Mouse (Mus musculus) hindbrain, embryonic 12.5 days (tissue): ENCODE data around the gene Uchl5. TPM values are rescaled to one million over a fixed set of nuclear protein-coding genes. Genes with fewer than 3 reads are reported as not detected.

Source experiments
- ATAC-seq: fragments of 200-750 bp; cut with Nextera tagmentation; 2 replicates; pipeline ENCODE4 v1.8.0; 2017; ENCODE audit warnings: moderate TSS enrichment; ENCODE audit not compliant: low FRiP score
- H3K27ac ChIP-seq: fragments of 300-500 bp; sonication (generic); 2 replicates; pipeline ENCODE4 v1.5.1; 2016; ENCODE audit warnings: mild to moderate bottlenecking
- H3K27me3 ChIP-seq: fragments of 300-500 bp; sonication (generic); 2 replicates; pipeline ENCODE4 v1.6.1; 2016; ENCODE audit warnings: mild to moderate bottlenecking
- H3K36me3 ChIP-seq: fragments of 300-500 bp; sonication (generic); 2 replicates; pipeline ENCODE4 v1.6.1; 2016; ENCODE audit warnings: mild to moderate bottlenecking
- H3K4me1 ChIP-seq: fragments of 300-500 bp; sonication (generic); 2 replicates; pipeline ENCODE4 v1.6.1; 2016
- H3K4me2 ChIP-seq: fragments of 300-500 bp; sonication (generic); replicated peaks from 2 replicates; pipeline ENCODE4 v1.6.1; 2016; ENCODE audit warnings: mild to moderate bottlenecking
- H3K4me3 ChIP-seq: fragments of 300-500 bp; sonication (generic); 2 replicates; pipeline ENCODE4 v1.5.1; 2016; ENCODE audit warnings: mild to moderate bottlenecking
- H3K9ac ChIP-seq: fragments of 300-500 bp; sonication (generic); 2 replicates; pipeline ENCODE4 v1.6.1; 2016; ENCODE audit warnings: mild to moderate bottlenecking, moderate library complexity
- H3K9me3 ChIP-seq: fragments of 300-500 bp; sonication (generic); replicated peaks from 2 replicates; pipeline ENCODE4 v1.6.1; 2016; ENCODE audit warnings: mild to moderate bottlenecking
- WGBS: fragments of 180-500 bp; shearing (Covaris S2); methylation state at CpG from one replicate; pipeline ENCODE4 v1.1.7; 2016; 5-methylcytosine and 5-hydroxymethylcytosine counted together
- polyA plus RNA-seq: library from polyadenylated mRNA; unstranded; fragments of >200 nt; fragmentation: Nextera tagmentation; extraction: Ambion mirVana; gene quantifications from 2 replicates; pipeline ENCODE4 v1.2.1, GENCODE M21; 2016

The Uchl5 gene
- 72.9 and 73.0 TPM in 2 replicates for polyA plus RNA-seq

DNA sequence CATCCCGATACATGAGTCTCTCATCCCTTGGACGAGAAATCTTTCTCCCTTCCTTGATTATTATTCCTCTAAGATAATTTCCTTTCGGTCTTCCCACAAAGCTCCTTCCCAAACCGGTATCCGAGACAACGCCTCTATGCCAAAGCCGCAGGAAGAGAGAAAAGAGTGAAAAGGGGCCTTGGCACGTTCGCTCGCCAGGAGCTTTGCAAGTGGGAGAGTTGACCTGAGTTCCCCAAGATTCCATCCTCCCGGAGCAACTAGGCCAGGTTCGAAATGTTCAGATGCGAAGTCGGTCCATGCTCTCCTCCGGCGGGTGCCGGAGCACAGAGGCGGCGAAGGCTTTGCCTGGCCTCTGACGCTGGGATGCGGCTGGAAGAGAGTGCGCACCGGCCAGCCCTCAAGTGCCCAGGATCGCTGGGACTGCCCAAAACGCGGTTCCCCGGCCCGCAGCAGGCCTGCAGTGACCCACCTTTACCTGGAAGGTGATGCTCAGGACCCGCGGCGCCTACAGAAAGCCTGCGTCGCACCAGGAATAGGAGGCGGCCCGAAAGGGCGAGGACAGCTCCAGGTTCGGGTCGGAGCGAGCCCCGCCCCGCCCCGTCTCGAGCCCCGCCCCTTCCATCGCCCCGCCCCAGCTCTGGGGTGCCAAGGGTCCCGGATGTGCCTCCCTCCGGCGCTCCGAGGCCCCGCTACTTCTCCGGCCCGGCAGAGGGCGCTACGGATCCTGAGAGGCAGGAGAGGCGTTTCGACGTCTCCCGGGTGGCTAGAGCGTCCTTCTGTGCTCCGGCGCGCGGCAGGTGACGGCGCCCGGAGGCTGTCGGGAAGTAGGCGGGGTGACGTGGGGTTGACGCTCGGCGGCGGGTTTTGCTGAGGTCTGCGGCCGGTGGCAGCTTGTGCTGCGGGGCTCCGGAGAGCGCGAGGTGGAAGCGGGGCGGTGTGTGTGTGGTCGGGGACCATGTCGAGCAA, at the start of gene Uchl5, which contains the start of gene Trove2:
Uchl5 (plus strand) TSS at position 827 of the 966 bp plus-strand sequence.
Trove2 (minus strand) TSS at position 623 of the 966 bp plus-strand sequence.
- peak within 1 kb of the TSS; percentile 77 for H3K27ac ChIP-seq
- H3K9ac ChIP-seq, result peak within 1 kb of the TSS; percentile 86
- no peaks in the 10 kb centered on the region for H3K27me3 ChIP-seq
- peaks cover 22% of the 10 kb centered on the region for H3K4me1 ChIP-seq
- no peaks in the 10 kb centered on the region for H3K9me3 ChIP-seq
- peak within 1 kb of the TSS; percentile 86 for H3K4me3 ChIP-seq
- H3K36me3 ChIP-seq, result no peaks in the 10 kb centered on the region; the same call in 1 of the 2 replicates
- ATAC-seq, result peak; percentile 98
- peak within 1 kb of the TSS; percentile 91 for H3K4me2 ChIP-seq
- under 1% methylated on average over 81 of the region's 84 CpGs for WGBS

DNA sequence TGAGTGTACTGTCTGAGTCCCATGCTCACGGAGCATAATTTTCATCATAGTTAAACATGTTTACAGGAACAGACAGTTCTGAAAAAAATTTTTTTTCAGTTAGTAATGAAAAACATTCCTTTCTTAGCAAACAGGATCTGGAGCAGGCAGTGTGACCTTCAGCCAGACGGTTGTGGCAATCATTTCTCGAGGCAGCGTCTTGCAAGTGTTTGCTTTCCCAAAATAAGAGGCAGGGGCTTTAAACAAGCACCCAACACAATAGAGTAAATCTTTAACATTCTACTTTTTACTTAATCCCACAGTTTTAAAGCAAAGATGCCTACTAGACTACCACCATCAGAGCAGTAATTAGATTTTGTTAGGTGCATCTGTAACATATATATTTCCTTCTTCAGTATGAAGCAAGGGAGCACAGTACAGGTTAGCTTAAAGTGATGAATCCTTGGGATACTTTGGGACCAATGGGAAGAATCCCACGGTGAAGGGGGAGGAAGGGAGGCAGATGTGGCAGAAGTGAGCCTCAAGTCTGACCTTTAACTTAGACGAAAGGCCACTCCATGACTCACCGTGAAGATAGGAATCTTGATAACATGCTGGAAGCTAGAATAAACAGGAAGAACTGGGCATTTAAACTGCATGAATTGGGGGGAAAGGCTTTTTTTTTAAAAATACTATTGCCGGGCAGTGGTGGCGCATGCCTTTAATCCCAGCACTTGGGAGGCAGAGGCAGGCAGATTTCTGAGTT, 49.2 kb upstream of the Uchl5 start:
- H3K4me2 ChIP-seq, result no peak overlapping the region
- no peaks in the 10 kb centered on the region for H3K9me3 ChIP-seq
- no peak overlapping the region for H3K27ac ChIP-seq
- WGBS, result 83% methylated on average over 9 of the region's 9 CpGs
- no peaks in the 10 kb centered on the region for H3K27me3 ChIP-seq
- no peak overlapping the region for H3K9ac ChIP-seq
- no peaks in the 10 kb centered on the region for H3K4me1 ChIP-seq
- no peak overlapping the region for H3K4me3 ChIP-seq
- H3K36me3 ChIP-seq, result no peaks in the 10 kb centered on the region
- ATAC-seq, result no peak

DNA sequence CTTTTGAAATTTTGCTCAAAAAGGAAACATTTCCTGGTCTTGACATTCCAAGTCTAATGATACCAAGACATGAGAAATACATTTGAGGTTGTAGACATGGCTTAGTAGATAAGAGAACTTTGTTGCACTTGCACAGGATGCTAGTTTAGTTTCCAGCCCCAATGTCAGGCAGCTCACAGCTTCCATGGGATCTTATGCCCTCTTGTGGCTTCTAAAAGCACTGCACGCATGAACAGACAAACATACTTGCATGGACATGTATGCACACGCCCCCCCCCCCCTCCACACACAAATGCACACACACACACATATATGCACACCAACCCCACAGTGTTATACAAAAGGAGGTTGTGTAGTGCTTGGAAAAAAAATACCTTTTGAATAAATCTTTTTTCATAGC, 46.2 kb upstream of the Uchl5 start:
- no peaks in the 10 kb centered on the region for H3K4me1 ChIP-seq
- no peaks in the 10 kb centered on the region for H3K36me3 ChIP-seq
- no peak for ATAC-seq
- H3K4me2 ChIP-seq, result no peak overlapping the region
- H3K9me3 ChIP-seq, result no peaks in the 10 kb centered on the region
- WGBS, result 84% methylated on average over 2 of the region's 2 CpGs
- H3K4me3 ChIP-seq, result no peak overlapping the region
- H3K9ac ChIP-seq, result no peak overlapping the region
- no peak overlapping the region for H3K27ac ChIP-seq
- H3K27me3 ChIP-seq, result no peaks in the 10 kb centered on the region

DNA sequence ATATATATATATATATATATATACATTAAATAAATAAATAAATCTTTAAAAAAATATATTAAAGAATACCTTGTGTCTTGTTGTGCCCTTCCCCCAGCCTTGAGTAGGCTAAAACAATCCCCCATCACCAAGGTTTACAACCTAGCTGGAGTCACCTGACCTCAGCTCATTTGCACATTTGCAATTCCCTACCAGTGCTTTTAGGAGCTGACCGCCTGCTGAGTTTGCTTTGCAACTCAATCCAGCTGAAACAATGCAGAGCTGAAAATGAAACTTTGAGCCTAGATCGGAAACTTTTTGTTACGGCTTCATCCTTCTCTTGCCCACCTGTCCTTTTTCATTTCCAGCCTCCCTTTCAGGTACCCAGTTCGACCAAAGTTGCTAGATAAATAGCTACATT, 45.4 kb upstream of the Uchl5 start:
- no peak overlapping the region for H3K4me2 ChIP-seq
- no peak overlapping the region for H3K9ac ChIP-seq
- no peaks in the 10 kb centered on the region for H3K9me3 ChIP-seq
- ATAC-seq, result no peak
- no peak overlapping the region for H3K27ac ChIP-seq
- no peaks in the 10 kb centered on the region for H3K27me3 ChIP-seq
- H3K4me1 ChIP-seq, result no peaks in the 10 kb centered on the region
- H3K36me3 ChIP-seq, result no peaks in the 10 kb centered on the region
- WGBS, result 31% methylated on average over 4 of the region's 4 CpGs
- H3K4me3 ChIP-seq, result no peak overlapping the region

DNA sequence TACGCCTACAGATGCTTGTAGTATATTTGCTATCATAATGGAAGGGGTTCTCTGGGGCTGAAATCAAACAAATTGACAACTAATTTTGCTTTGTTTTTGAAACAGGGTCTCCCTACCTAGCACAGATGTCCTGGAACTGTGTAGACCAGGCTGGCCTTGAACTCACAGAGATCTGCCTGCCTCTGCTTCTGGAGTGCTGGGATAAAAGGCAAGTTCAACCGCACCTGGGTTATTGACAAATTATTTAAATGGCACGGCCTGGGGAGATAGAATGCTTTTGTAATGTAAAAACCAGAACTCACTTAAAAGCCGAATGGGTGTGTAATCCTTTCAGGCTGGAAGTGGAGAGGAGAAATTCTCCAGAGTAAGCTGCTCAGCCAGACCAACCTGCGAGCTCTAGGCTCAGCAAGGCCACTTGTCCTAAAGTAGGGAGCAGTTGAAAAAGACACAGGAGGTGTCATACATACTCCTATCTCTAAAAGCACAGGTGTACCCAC, 43.1 kb upstream of the Uchl5 start:
- Histone ChIP-seq H3K9ac (no peak overlapping the region), H3K4me3 (no peak overlapping the region), H3K4me2 (no peak overlapping the region), H3K27me3 (no peaks in the 10 kb centered on the region), H3K4me1 (no peaks in the 10 kb centered on the region), H3K27ac (no peak overlapping the region), H3K36me3 (no peaks in the 10 kb centered on the region), H3K9me3 (no peaks in the 10 kb centered on the region)
- 69% methylated on average over 5 of the region's 5 CpGs for WGBS
- no peak for ATAC-seq

DNA sequence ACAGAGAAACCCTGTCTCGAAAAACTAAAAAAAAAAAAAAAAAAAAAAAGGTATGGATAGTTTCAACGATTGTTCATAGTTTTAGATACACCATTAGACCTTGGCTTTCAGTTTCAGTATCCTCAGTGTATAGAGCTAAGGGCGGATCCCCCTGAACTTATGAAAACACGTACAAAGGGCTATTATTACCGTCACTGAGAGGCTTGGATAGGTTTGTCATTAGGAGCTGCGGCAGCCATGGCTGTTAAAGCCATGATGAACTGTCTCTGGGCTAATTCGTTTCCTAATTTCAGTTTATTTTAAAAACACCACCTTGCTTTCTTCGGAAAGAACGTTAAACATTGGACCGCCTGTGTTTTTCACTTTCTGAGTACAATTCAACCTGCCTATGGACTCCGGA, 38.3 kb upstream of the Uchl5 start:
- Histone ChIP-seq H3K36me3 (peaks cover 10% of the 10 kb centered on the region), H3K27me3 (no peaks in the 10 kb centered on the region), H3K4me3 (peak overlapping the region; percentile 74), H3K9me3 (no peaks in the 10 kb centered on the region), H3K4me1 (peaks cover 9% of the 10 kb centered on the region), H3K9ac (peak overlapping the region; percentile 89), H3K27ac (peak overlapping the region; percentile 90; the same call in 1 of the 2 replicates), H3K4me2 (peak overlapping the region; percentile 60)
- 29% methylated on average over 11 of the region's 11 CpGs for WGBS
- ATAC-seq, result peak; percentile 27

DNA sequence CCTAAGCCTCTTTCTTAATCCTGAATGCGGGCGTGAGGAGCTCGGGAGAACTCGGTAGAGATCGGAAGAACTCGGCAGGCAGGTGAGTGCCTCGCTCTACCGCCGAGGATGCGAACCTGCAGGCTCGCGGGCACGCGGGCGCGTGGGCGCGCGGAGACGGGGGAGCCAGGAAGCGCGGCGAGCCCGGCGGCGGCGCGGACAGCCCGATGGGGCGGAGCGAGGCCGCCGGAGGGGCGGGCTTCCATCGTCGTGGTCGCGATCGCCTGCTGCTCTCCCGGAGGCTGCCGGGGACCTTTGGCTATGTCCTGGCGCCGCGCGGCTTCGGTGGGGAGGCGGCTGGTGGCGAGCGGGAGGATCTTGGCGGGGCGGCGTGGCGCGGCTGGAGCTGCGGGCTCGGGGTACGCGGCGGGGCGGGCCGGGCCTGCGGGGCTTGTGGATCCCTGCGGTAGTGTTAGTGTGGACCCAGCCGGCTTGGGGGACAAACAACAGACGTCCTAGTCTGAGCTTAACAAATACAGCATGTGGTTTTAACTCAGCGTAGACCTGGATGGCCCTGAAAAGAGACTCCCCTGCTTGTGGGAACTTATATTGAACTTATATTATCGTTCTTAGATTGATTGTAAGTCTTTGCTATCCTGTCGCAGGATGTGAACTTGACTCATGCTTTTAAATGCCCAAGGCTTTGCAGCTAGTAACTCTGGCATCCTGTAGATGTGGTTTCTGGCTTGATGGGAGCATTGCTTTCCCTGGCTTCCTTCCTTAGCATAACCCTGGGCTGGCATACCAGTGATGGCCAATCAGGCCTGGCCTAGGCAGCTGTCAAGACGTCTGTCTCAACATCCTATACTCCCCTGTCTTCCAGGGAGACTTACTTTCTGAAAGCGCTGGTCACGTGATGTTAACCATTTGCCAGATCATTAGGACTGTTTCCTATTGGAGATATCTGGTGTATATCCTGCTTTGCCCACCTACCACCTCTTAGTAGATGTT, 37.4 kb upstream of the Uchl5 start:
- no peaks in the 10 kb centered on the region for H3K27me3 ChIP-seq
- peaks cover 9% of the 10 kb centered on the region for H3K4me1 ChIP-seq
- H3K27ac ChIP-seq, result peak overlapping the region; percentile 90
- H3K9ac ChIP-seq, result peak overlapping the region; percentile 89
- no peaks in the 10 kb centered on the region for H3K9me3 ChIP-seq
- under 1% methylated on average over 68 of the region's 71 CpGs for WGBS
- peak; percentile 91 for ATAC-seq
- peak overlapping the region; percentile 74 for H3K4me3 ChIP-seq
- H3K36me3 ChIP-seq, result peaks cover 10% of the 10 kb centered on the region
- H3K4me2 ChIP-seq, result peak overlapping the region; percentile 60

DNA sequence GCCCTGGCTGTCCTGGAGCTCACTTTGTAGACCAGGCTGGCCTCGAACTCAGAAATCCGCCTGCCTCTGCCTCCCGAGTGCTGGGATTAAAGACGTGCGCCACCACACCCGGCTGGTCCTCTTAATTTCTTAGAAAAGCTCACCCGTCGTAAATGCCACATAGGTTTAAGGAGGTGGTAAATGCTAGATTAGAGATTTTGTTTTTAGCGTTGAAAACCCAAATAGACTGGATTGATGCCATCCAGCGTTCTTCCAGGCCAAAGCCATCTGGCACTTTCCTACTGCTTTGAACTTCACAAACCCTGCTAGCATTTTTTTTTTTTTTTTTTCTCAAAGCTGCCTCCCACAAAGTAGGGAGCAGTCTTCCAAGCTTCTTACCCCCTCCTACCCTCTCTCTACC, 36.5 kb upstream of the Uchl5 start:
- 93% methylated on average over 10 of the region's 10 CpGs for WGBS
- no peak overlapping the region for H3K27ac ChIP-seq
- no peak overlapping the region for H3K9ac ChIP-seq
- H3K36me3 ChIP-seq, result peaks cover 17% of the 10 kb centered on the region
- ATAC-seq, result no peak
- no peaks in the 10 kb centered on the region for H3K9me3 ChIP-seq
- no peaks in the 10 kb centered on the region for H3K27me3 ChIP-seq
- H3K4me2 ChIP-seq, result 0 out of 2 replicates have a peak overlapping the region, but pooled peaks have one; percentile 60
- peaks cover 9% of the 10 kb centered on the region for H3K4me1 ChIP-seq
- no peak overlapping the region for H3K4me3 ChIP-seq

DNA sequence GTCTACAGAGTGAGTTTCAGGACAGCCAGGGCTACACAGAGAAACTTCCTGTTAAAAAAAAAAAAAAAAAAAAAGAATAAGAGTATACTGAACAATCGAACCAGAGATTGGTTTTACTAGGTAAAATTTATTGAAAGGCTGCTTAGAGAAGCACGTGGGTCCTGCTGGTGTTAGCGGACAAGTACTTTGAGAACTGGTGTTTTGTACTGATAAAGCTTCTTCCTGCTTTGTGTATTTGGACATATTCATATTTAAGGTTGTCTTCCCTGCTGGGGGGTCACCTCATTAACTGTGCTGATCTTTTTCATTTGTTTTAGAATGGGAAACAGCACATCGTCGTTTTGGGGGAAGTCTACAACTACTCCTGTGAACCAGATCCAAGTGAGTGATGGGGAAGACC, 35.7 kb upstream of the Uchl5 start:
- H3K36me3 ChIP-seq, result peaks cover 23% of the 10 kb centered on the region
- 91% methylated on average over 5 of the region's 5 CpGs for WGBS
- H3K4me1 ChIP-seq, result peaks cover 9% of the 10 kb centered on the region
- H3K4me2 ChIP-seq, result no peak overlapping the region
- H3K27me3 ChIP-seq, result no peaks in the 10 kb centered on the region
- H3K9ac ChIP-seq, result no peak overlapping the region
- no peak overlapping the region for H3K4me3 ChIP-seq
- no peaks in the 10 kb centered on the region for H3K9me3 ChIP-seq
- H3K27ac ChIP-seq, result no peak overlapping the region
- ATAC-seq, result no peak

DNA sequence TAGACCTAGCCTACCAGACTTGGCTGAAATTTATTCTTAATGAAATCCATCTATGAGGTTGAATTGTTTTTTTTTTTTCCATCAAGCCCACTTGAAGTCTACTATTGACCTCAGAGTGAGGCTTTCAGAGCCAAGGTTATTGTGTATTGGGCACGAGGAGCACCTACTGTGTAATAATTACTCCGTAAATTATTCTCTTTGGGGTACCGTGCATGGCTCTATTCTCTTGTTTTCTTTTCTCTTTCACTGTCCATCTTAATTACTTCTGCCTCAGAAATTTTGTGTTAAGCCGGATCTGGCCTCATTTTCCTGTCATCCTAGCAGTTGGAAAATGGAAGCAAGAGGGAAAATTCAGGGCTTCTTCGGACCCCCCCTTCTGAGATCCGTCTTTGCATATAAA, 34.9 kb upstream of the Uchl5 start:
- Histone ChIP-seq H3K4me1 (peaks cover 9% of the 10 kb centered on the region), H3K27me3 (no peaks in the 10 kb centered on the region), H3K9me3 (no peaks in the 10 kb centered on the region), H3K36me3 (peaks cover 30% of the 10 kb centered on the region), H3K4me3 (no peak overlapping the region), H3K4me2 (no peak overlapping the region), H3K9ac (no peak overlapping the region), H3K27ac (no peak overlapping the region)
- 51% methylated on average over 6 of the region's 6 CpGs for WGBS
- ATAC-seq, result no peak

DNA sequence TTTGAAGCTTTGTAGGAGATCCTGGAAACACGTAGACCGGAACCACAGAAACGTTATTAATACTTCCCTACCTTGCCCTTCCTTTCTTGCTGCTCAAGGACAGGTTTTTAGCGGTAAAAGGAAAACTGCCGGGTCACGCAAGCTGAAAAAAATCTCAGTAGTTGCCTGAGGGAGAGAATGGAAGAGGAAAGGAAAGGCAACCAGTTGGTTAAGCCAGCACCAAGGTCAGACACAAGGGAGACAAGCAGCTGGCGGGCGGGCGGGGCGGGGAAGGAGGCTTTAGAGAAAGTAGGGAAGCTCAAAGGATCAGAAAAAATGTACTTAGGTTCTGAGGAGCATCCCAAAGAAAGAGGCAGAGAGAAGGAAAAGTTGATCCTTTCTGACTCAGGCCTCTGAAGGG, 31.2 kb upstream of the Uchl5 start:
- no peak overlapping the region for H3K4me3 ChIP-seq
- H3K4me2 ChIP-seq, result no peak overlapping the region
- ATAC-seq, result no peak
- peaks cover 6% of the 10 kb centered on the region for H3K4me1 ChIP-seq
- H3K27ac ChIP-seq, result no peak overlapping the region
- no peaks in the 10 kb centered on the region for H3K9me3 ChIP-seq
- no peak overlapping the region for H3K9ac ChIP-seq
- no peaks in the 10 kb centered on the region for H3K27me3 ChIP-seq
- 86% methylated on average over 10 of the region's 10 CpGs for WGBS
- H3K36me3 ChIP-seq, result peaks cover 39% of the 10 kb centered on the region
